Mouse (Mus musculus) spleen, adult 2 months (tissue): ENCODE measurements around the gene 2810408A11Rik. TPM values are rescaled to one million over a fixed set of nuclear protein-coding genes. Genes with fewer than 3 reads are reported as not detected.
A peak's percentile ranks its signal among the peaks of the same experiment; 100 is the strongest.

Experiments used
- DNase-seq, 2 experiments: peaks; one replicate each; pipeline versions ENCODE4 v3.0.0 to v3.0.0-alpha.2; 2012 to 2021; ENCODE audit warnings: low spot score in 2 of 2, low read depth in 1 of 2
- H3K27ac ChIP-seq: fragments of 200-500 bp; 2 replicates; pipeline ENCODE4 v1.5.1; 2012; ENCODE audit warnings: low read length, inconsistent platforms; ENCODE audit not compliant: insufficient read depth
- H3K27me3 ChIP-seq: fragments of 200-500 bp; 2 replicates; pipeline ENCODE4 v1.6.1; 2012; ENCODE audit warnings: mild to moderate bottlenecking, moderate library complexity, low read length, inconsistent platforms; ENCODE audit not compliant: control insufficient read depth, insufficient read depth
- H3K36me3 ChIP-seq: fragments of 200-500 bp; 2 replicates; pipeline ENCODE4 v1.6.1; 2012; ENCODE audit warnings: mild to moderate bottlenecking, low read length, inconsistent platforms; ENCODE audit not compliant: control insufficient read depth, insufficient read depth
- H3K4me1 ChIP-seq: fragments of 200-500 bp; 2 replicates; pipeline ENCODE4 v1.6.1; 2011; ENCODE audit warnings: inconsistent platforms; ENCODE audit not compliant: control insufficient read depth, insufficient read depth, insufficient read length
- H3K4me3 ChIP-seq: fragments of 200-500 bp; 2 replicates; pipeline ENCODE4 v1.5.1; 2011; ENCODE audit warnings: mild to moderate bottlenecking, inconsistent platforms; ENCODE audit not compliant: insufficient read depth, insufficient read length; ENCODE audit errors: extremely low read depth
- CTCF ChIP-seq: fragments of 200-500 bp; IDR thresholded peaks from 2 replicates; pipeline ENCODE4 v1.5.1; 2011; ENCODE audit warnings: mild to moderate bottlenecking, inconsistent platforms; ENCODE audit not compliant: insufficient read depth, insufficient read length, insufficient replicate concordance; ENCODE audit errors: extremely low read depth
- POLR2A ChIP-seq: fragments of 200-500 bp; IDR thresholded peaks from 2 replicates; pipeline ENCODE4 v1.6.1; 2011; ENCODE audit warnings: low read depth, low read length, inconsistent platforms
- WGBS: fragments of 180-500 bp; shearing (Covaris S2); methylation state at CpG from one replicate; pipeline ENCODE4 v1.1.7; 2018; 5-methylcytosine and 5-hydroxymethylcytosine counted together
- polyA plus RNA-seq: library from polyadenylated mRNA; depleted of rRNA; stranded (reverse); fragments of >200 nt; gene quantifications from 2 replicates; pipeline ENCODE4 v1.2.3, GENCODE M21; 2012; rRNA removed

2810408A11Rik gene
- polyA plus RNA-seq: 0.48 and 0.51 TPM in 2 replicates

DNA sequence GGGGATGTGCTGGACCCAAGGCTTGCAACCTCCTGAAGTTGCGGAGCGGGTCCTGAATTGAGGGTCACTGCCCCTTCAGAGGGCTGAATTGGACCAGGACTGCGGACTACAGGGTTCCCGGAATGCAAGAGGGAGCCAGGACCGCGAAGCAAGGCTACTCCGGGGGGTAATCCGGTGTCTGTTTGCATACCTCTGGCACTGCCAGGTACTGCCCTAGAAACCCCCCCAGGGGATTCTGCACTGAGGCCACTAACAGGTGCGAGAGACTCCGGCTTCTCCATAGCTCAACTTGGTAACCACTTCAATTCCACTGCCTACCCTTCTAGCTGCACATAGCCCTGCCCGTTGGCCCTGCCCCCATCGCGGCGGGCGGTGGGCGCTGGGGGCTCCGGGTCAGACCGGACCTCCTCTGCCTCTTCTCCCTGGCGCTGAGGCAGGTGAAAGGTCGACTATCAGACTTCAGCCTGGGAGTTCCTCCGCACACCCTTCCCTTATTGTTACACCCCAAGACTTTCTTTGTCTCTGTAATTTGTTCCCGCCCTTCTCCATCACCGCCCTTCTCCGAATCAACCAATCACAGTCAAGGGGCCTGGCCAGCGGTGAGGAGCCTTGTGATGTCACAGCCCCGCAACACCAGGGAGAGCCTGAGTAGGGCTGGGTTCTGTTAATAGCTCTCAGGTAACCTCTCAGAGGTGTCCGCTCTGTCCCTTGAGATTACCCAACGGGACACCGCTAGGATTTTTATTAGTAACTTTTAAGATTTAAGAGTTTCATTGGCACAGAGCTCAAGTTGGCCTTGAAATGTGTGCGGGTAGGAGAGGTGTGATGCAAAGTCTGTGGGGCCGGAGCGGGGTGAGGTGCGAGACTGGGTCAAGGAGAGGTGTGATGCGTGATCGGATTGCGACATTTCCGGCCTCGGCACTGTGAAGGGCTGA is at the start of gene 2810408A11Rik, which contains the start of gene Neurl4:
2810408A11Rik (minus strand) TSS at position 517 of the 935 bp plus-strand sequence.
Neurl4 (plus strand) TSS at position 602 of the 935 bp plus-strand sequence.
- H3K4me1 ChIP-seq: peaks cover 5% of the 10 kb centered on the region; the same call in 1 of the 2 replicates
- TF ChIP-seq POLR2A (peak; percentile 44), CTCF (no peak)
- peak; percentile 88 to 92 for DNase-seq
- H3K36me3 ChIP-seq: peaks cover 10% of the 10 kb centered on the region
- peak within 1 kb of the TSS; percentile 57 for H3K4me3 ChIP-seq
- H3K27me3 ChIP-seq: no peaks in the 10 kb centered on the region
- 1% methylated on average over 38 of the region's 38 CpGs for WGBS
- peak within 1 kb of the TSS; percentile 88 for H3K27ac ChIP-seq

DNA sequence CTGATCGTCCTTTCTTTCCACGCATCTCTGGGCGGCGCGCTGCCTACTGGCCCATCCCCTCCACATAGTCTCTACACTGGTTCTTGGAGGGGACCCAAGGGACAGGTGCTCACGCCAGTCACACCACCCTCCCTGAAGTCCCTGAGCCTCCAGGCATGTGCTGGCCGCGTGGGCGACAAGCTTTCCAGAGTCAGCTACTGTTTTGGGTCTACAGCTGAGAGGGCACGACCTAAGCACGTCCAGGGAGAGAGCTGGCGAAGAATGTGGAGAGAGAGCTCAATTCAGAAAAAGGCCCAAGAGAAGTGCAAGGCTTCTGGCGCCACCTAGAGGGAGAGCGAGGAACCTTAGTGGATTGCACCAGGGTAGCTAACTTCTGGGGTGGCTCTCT is 48.0 kb upstream of the 2810408A11Rik start:
- Histone ChIP-seq H3K4me1 (peaks cover 4% of the 10 kb centered on the region; the same call in 1 of the 2 replicates), H3K36me3 (no peaks in the 10 kb centered on the region), H3K27ac (no peak overlapping the region), H3K4me3 (peak overlapping the region; percentile 5; the same call in 1 of the 2 replicates), H3K27me3 (peaks cover 2% of the 10 kb centered on the region; the same call in 1 of the 2 replicates)
- peak; percentile 95 for TF ChIP-seq CTCF
- no peak for TF ChIP-seq POLR2A
- peak; percentile 73 to 80 for DNase-seq
- WGBS: 1% methylated on average over 14 of the region's 14 CpGs

DNA sequence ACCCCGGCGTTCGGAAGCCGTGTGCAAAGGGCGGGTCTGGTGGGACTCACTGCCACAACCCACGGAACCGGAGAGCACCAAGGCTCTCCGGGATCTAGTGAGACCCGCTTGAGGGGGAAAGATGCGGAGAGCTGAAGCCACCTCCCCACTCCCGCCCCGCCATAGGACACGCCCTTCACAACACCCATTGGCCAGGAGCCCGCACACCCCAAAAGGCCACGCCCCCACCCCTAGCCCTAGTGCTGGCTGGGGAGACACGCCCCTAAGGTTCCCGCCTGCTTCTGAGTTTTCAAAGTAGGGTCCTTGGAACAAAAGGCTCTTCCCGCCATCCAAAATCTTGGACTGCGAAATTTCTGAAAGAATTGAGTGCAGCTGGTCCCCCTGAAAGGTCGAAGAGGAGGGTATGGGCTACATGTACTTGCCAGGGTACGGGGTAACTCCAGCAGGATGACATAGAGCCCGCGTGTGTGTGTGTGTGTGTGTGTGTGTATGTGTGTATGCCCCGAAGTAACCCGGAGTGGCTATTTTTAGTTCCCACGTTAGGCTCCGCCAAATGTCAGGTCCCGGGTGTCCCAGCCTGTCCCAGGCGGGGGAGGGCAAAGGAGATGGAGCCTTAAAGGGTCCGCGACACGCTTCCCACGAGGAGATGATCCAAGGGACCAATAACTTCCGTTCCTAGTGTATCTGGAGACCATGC is 47.4 kb upstream of the 2810408A11Rik start, which contains the start of gene Slc2a4:
Slc2a4 (minus strand) TSS at position 123 of the 697 bp plus-strand sequence.
- Histone ChIP-seq H3K36me3 (no peaks in the 10 kb centered on the region), H3K27me3 (peaks cover 2% of the 10 kb centered on the region; the same call in 1 of the 2 replicates), H3K4me3 (peak within 1 kb of the TSS; percentile 35), H3K4me1 (peaks cover 4% of the 10 kb centered on the region; the same call in 1 of the 2 replicates), H3K27ac (no peak within 1 kb of the TSS; the same call in 1 of the 2 replicates)
- TF ChIP-seq POLR2A (no peak), CTCF (no peak)
- 2% methylated on average over 34 of the region's 34 CpGs for WGBS
- DNase-seq: peak in 1 of 2 experiments; percentile 83

DNA sequence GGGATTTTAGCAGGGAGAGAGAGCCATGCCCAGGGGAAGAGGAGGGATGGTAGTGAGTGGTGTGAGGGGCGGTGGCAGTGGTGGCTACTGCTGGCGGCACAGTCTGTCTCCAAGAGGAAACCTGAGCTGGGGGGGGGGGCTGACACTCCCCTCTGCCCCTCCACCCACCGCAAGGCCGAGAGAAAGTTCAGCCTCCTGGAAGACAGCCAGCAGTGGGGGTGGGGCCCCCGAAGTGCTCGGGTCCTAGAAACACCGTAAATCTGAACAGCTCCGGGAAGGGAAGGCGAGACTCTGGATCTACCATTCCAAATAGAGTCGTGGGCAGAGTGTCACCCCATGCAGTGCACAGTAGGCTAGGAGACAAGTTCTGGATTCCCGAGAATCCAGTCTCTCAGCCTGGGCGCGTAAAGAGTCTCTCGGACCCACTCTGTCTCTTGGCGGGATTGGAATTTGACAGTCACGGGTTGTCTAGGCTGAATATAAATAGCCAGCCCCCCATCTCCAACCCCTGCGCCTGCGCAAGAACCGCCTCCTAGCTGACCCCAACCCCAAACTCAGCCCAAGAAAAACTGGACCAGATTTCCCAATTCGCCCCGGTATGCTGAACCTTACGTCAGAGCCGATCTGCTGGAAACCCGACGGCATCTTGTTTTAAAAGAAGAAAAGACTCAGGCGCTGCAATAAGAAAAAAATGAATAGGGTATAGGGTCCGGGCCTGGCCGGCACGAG is 46.7 kb upstream of the 2810408A11Rik start:
- Histone ChIP-seq H3K4me1 (peaks cover 4% of the 10 kb centered on the region; the same call in 1 of the 2 replicates), H3K27me3 (peaks cover 2% of the 10 kb centered on the region; the same call in 1 of the 2 replicates), H3K27ac (no peak overlapping the region; the same call in 1 of the 2 replicates), H3K4me3 (peak overlapping the region; percentile 35; the same call in 1 of the 2 replicates), H3K36me3 (no peaks in the 10 kb centered on the region)
- no peak for DNase-seq
- WGBS: 26% methylated on average over 29 of the region's 29 CpGs
- TF ChIP-seq CTCF (no peak), POLR2A (no peak)

DNA sequence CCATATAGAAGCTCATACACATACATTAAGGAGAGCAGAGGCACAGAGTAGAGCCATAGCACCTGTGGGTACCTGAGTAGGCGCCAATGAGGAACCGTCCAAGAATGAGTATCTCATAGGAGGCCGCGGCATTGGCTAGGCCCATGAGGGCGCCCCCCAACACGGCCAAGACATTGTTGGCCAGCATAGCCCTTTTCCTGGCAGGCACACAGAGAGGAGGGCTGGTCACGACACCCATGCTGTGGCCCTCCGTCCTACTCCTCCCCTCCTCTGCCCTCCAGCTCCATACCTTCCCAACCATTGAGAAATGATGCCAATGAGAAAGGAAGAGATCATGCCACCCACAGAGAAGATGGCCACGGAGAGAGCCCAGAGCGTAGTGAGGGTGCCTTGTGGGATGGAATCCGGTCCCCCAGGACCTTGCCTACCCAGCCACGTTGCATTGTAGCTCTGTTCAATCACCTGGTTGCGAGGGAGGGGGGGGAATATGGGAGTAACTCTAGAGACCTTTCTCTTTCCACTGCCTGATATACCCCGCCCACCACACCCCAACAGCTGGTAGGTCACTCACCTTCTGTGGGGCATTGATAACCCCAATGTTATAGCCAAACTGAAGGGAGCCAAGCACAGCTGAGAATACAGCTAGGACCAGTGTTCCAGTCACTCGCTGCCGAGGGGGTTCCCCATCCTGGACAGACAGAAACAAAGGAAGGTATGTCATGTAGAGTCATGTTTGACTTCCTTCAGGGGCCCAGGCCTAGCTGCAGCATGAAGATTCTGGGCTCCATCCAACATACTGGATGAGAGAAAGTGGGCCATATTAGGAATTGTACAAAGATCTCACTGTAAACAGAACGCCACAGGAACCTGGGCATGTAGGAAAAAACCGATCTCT is 45.5 kb upstream of the 2810408A11Rik start:
- no peaks in the 10 kb centered on the region for H3K36me3 ChIP-seq
- H3K27me3 ChIP-seq: peaks cover 2% of the 10 kb centered on the region; the same call in 1 of the 2 replicates
- H3K4me3 ChIP-seq: no peak overlapping the region; the same call in 1 of the 2 replicates
- H3K4me1 ChIP-seq: peaks cover 4% of the 10 kb centered on the region; the same call in 1 of the 2 replicates
- DNase-seq: no peak
- 91% methylated on average over 18 of the region's 18 CpGs for WGBS
- H3K27ac ChIP-seq: no peak overlapping the region
- TF ChIP-seq CTCF (no peak), POLR2A (no peak)
